In the genomic region with DNA sequence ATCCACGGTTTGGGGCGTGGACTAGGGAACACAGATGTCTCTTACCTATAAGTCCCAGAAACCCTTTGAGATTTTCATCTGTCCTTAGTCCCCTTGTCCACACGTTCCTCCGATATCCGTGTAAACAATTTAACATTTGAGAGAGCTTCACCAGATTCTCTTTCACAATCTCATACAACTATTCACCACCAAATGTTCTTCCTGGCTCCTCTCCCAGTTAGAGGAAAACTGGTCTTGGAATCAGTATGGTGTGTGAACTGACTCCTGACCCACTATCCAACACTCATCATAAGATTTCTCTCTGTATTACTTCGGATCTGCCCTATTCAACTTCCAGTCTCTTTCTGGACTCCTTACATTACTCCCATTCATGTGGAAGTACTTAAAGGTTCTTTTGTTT, we compare ENCODE assay signal across 12 mouse cellular contexts. TPM values are rescaled to one million over a fixed set of nuclear protein-coding genes. Genes with fewer than 3 reads are reported as not detected.
A peak's percentile ranks its signal among the peaks of the same experiment; 100 is the strongest.
DNase-seq lines count a peak whose midpoint lies in the region; ATAC-seq lines count a peak whose summit lies in the region.
"Had no signal": no experiment of that assay in that cellular context is flagged by ENCODE, and none has a peak within 500 bp of the region (broad histone marks: within the 10 kb centered on the region; RNA-seq: fewer than 3 reads in every experiment).

No protein-coding gene starts in this region.

- no peaks in the 10 kb centered on the region for H3K27me3 ChIP-seq in intestine, embryonic 14.5 days (replicated peaks; ENCODE audit: control insufficient read depth, insufficient read depth, low read length)
- no peaks in the 10 kb centered on the region for H3K27me3 ChIP-seq in intestine, embryonic 16.5 days (replicated peaks; ENCODE audit: control insufficient read depth, insufficient read depth, low read length)
- no peaks in the 10 kb centered on the region for H3K27me3 ChIP-seq in neural tube, embryonic 12.5 days (replicated peaks)
- H3K27me3 ChIP-seq in embryonic facial prominence, embryonic 15.5 days, result no peaks in the 10 kb centered on the region
- H3K27me3 ChIP-seq in neural tube, embryonic 15.5 days (replicated peaks), result no peaks in the 10 kb centered on the region
- H3K27me3 ChIP-seq: stomach, embryonic 15.5 days had no signal

- no peak for ATAC-seq in intestine, embryonic 14.5 days (replicated peaks; ENCODE audit: low FRiP score, low TSS enrichment, low read depth)
- ATAC-seq in intestine, embryonic 16.5 days, result no peak
- no peak for ATAC-seq in neural tube, embryonic 12.5 days (ENCODE audit: low FRiP score, low read depth)
- ATAC-seq in embryonic facial prominence, embryonic 15.5 days (ENCODE audit: insufficient number of reproducible peaks, low FRiP score, low TSS enrichment, low read depth), result no peak
- no peak for ATAC-seq in neural tube, embryonic 15.5 days (ENCODE audit: low FRiP score)
- ATAC-seq in erythroid progenitor cell, adult 5-6 weeks (replicated peaks; ENCODE audit: low FRiP score, poor library complexity, severe bottlenecking), result no peak

- 0 out of 2 replicates have a peak, but pooled peaks cover 4% of the 10 kb centered on the region for H3K4me1 ChIP-seq in intestine, embryonic 14.5 days (replicated peaks; ENCODE audit: control insufficient read depth, insufficient read depth, low read length)
- no peaks in the 10 kb centered on the region; the same call in 1 of the 2 replicates for H3K4me1 ChIP-seq in intestine, embryonic 16.5 days (ENCODE audit: control insufficient read depth, insufficient read depth, low read length)
- H3K4me1 ChIP-seq in neural tube, embryonic 12.5 days, result no peaks in the 10 kb centered on the region
- H3K4me1 ChIP-seq in embryonic facial prominence, embryonic 15.5 days, result peaks cover 6% of the 10 kb centered on the region
- H3K4me1 ChIP-seq in neural tube, embryonic 15.5 days, result peaks cover 14% of the 10 kb centered on the region

- DNase-seq in intestine, embryonic 14.5 days (ENCODE audit: low spot score), result no peak
- DNase-seq in neural tube, embryonic 10.5 days (ENCODE audit: extremely low spot score, low spot score), result no peak
- DNase-seq in gastrocnemius, postnatal 36 days, result no peak
- DNase-seq: adrenal gland, adult 2 months; left cerebral cortex, postnatal 4 days; lung, postnatal 10 days had no signal

- H3K27ac ChIP-seq in intestine, embryonic 14.5 days (ENCODE audit: low read depth), result no peak overlapping the region
- H3K27ac ChIP-seq in intestine, embryonic 16.5 days (ENCODE audit: low read length), result no peak overlapping the region
- H3K27ac ChIP-seq in neural tube, embryonic 12.5 days, result no peak overlapping the region
- H3K27ac ChIP-seq in embryonic facial prominence, embryonic 15.5 days (replicated peaks), result no peak overlapping the region
- no peak overlapping the region for H3K27ac ChIP-seq in neural tube, embryonic 15.5 days (replicated peaks)

- no peak overlapping the region for H3K4me3 ChIP-seq in intestine, embryonic 14.5 days (ENCODE audit: low read depth, low read length)
- no peak overlapping the region for H3K4me3 ChIP-seq in intestine, embryonic 16.5 days (ENCODE audit: low read length)
- H3K4me3 ChIP-seq in neural tube, embryonic 12.5 days, result no peak overlapping the region
- H3K4me3 ChIP-seq in embryonic facial prominence, embryonic 15.5 days (replicated peaks), result no peak overlapping the region
- no peak overlapping the region for H3K4me3 ChIP-seq in neural tube, embryonic 15.5 days (replicated peaks)

- H3K36me3 ChIP-seq in intestine, embryonic 14.5 days (ENCODE audit: control insufficient read depth, insufficient read depth, low read length), result peaks cover 5% of the 10 kb centered on the region; the same call in 1 of the 2 replicates
- H3K36me3 ChIP-seq in intestine, embryonic 16.5 days (ENCODE audit: control insufficient read depth, insufficient read depth, low read length), result no peaks in the 10 kb centered on the region
- H3K36me3 ChIP-seq in neural tube, embryonic 12.5 days, result no peaks in the 10 kb centered on the region; the same call in 1 of the 2 replicates
- H3K36me3 ChIP-seq in embryonic facial prominence, embryonic 15.5 days, result peaks cover 4% of the 10 kb centered on the region
- H3K36me3 ChIP-seq in neural tube, embryonic 15.5 days, result peaks cover 9% of the 10 kb centered on the region; the same call in 1 of the 2 replicates
- H3K36me3 ChIP-seq: stomach, embryonic 15.5 days had no signal

- no peaks in the 10 kb centered on the region for H3K9me3 ChIP-seq in intestine, embryonic 14.5 days (ENCODE audit: control insufficient read depth, low read length)
- no peaks in the 10 kb centered on the region for H3K9me3 ChIP-seq in intestine, embryonic 16.5 days (ENCODE audit: control insufficient read depth, low read length)
- no peaks in the 10 kb centered on the region for H3K9me3 ChIP-seq in neural tube, embryonic 12.5 days
- no peaks in the 10 kb centered on the region for H3K9me3 ChIP-seq in embryonic facial prominence, embryonic 15.5 days (replicated peaks)
- H3K9me3 ChIP-seq in neural tube, embryonic 15.5 days (replicated peaks), result no peaks in the 10 kb centered on the region
- H3K9me3 ChIP-seq: stomach, embryonic 15.5 days had no signal

- intact Hi-C loops in gastrocnemius, postnatal 36 days (cut with DNase I), result no loop called here

- peak overlapping the region; percentile 59 for H3K4me2 ChIP-seq in intestine, embryonic 14.5 days (ENCODE audit: low read length)
- H3K4me2 ChIP-seq in intestine, embryonic 16.5 days (ENCODE audit: low read depth, low read length), result no peak overlapping the region
- peak overlapping the region; percentile 66; the same call in 1 of the 2 replicates for H3K4me2 ChIP-seq in neural tube, embryonic 12.5 days (replicated peaks)
- H3K4me2 ChIP-seq in embryonic facial prominence, embryonic 15.5 days (replicated peaks), result peak overlapping the region; percentile 60; the same call in 1 of the 2 replicates
- H3K4me2 ChIP-seq in neural tube, embryonic 15.5 days, result peak overlapping the region; percentile 73

- no peak overlapping the region for H3K9ac ChIP-seq in intestine, embryonic 14.5 days (ENCODE audit: low read length)
- H3K9ac ChIP-seq in intestine, embryonic 16.5 days (ENCODE audit: low read depth, low read length), result no peak overlapping the region
- H3K9ac ChIP-seq in neural tube, embryonic 12.5 days, result no peak overlapping the region
- H3K9ac ChIP-seq in embryonic facial prominence, embryonic 15.5 days, result no peak overlapping the region
- H3K9ac ChIP-seq in neural tube, embryonic 15.5 days (replicated peaks), result no peak overlapping the region

- WGBS in intestine, embryonic 14.5 days, result 85% methylated on average over 6 of the region's 6 CpGs
- WGBS in intestine, embryonic 16.5 days, result 82% methylated on average over 6 of the region's 6 CpGs
- 84% methylated on average over 6 of the region's 6 CpGs for WGBS in neural tube, embryonic 12.5 days
- WGBS in embryonic facial prominence, embryonic 15.5 days, result 84% methylated on average over 6 of the region's 6 CpGs
- WGBS in neural tube, embryonic 15.5 days, result 90% methylated on average over 6 of the region's 6 CpGs

RNA-seq across cellular contexts. Expression of gene Zfp85, which starts 0.7 kb away (rescaled TPM):
- 5.1 and 6.1 TPM in 2 replicates for polyA plus RNA-seq in intestine, embryonic 14.5 days (2014; fragmentation: Nextera tagmentation; extraction: Ambion mirVana)
- 3.1 TPM in 2 replicates for polyA plus RNA-seq in intestine, embryonic 16.5 days (2015; fragmentation: Nextera tagmentation; extraction: Ambion mirVana)
- 6.0 and 6.9 TPM in 2 replicates for polyA plus RNA-seq in neural tube, embryonic 12.5 days (2016; fragmentation: Nextera tagmentation; extraction: Ambion mirVana)
- polyA plus RNA-seq in embryonic facial prominence, embryonic 15.5 days (2015; fragmentation: Nextera tagmentation; extraction: Ambion mirVana), result 4.4 and 4.9 TPM in 2 replicates
- 6.5 and 8.1 TPM in 2 replicates for polyA plus RNA-seq in neural tube, embryonic 15.5 days (2015; fragmentation: Nextera tagmentation; extraction: Ambion mirVana)
- total RNA-seq in gastrocnemius, postnatal 36 days (2021), result 1 to 10 TPM; 1.7 to 2.4 TPM
- 4.2 and 4.3 TPM in 2 replicates for total RNA-seq in erythroid progenitor cell, adult 5-6 weeks (2015; ENCODE audit: low replicate concordance)
- total RNA-seq in erythroid progenitor cell, adult 5-6 weeks (2017; ENCODE audit: low replicate concordance), result 0.23 TPM in 1 of 2 replicates, not detected in the other
- polyA plus RNA-seq: adrenal gland, adult 2 months had no signal

RNA-seq across cellular contexts. Expression of gene Zfp493, which starts 23.7 kb away (rescaled TPM):
- 3.1 and 3.4 TPM in 2 replicates for polyA plus RNA-seq in intestine, embryonic 14.5 days (2014; fragmentation: Nextera tagmentation; extraction: Ambion mirVana)
- polyA plus RNA-seq in intestine, embryonic 16.5 days (2015; fragmentation: Nextera tagmentation; extraction: Ambion mirVana), result 2.5 and 2.6 TPM in 2 replicates
- 1.8 and 2.9 TPM in 2 replicates for polyA plus RNA-seq in neural tube, embryonic 12.5 days (2016; fragmentation: Nextera tagmentation; extraction: Ambion mirVana)
- polyA plus RNA-seq in embryonic facial prominence, embryonic 15.5 days (2015; fragmentation: Nextera tagmentation; extraction: Ambion mirVana), result 1.8 and 3.0 TPM in 2 replicates
- 3.6 and 3.7 TPM in 2 replicates for polyA plus RNA-seq in neural tube, embryonic 15.5 days (2015; fragmentation: Nextera tagmentation; extraction: Ambion mirVana)
- total RNA-seq in gastrocnemius, postnatal 36 days (2021), result 1 to 10 TPM; 3.0 to 3.7 TPM
- not detected in 2 replicates for total RNA-seq in erythroid progenitor cell, adult 5-6 weeks (2015; ENCODE audit: low replicate concordance)
- 0.39 and 0.76 TPM in 2 replicates for total RNA-seq in erythroid progenitor cell, adult 5-6 weeks (2017; ENCODE audit: low replicate concordance)

RNA-seq across cellular contexts. Expression of gene Zfp65, which starts 26.8 kb away (rescaled TPM):
- 2.9 and 3.1 TPM in 2 replicates for polyA plus RNA-seq in intestine, embryonic 14.5 days (2014; fragmentation: Nextera tagmentation; extraction: Ambion mirVana)
- polyA plus RNA-seq in intestine, embryonic 16.5 days (2015; fragmentation: Nextera tagmentation; extraction: Ambion mirVana), result 4.5 and 5.3 TPM in 2 replicates
- 8.1 and 8.7 TPM in 2 replicates for polyA plus RNA-seq in neural tube, embryonic 12.5 days (2016; fragmentation: Nextera tagmentation; extraction: Ambion mirVana)
- 6.1 and 7.0 TPM in 2 replicates for polyA plus RNA-seq in embryonic facial prominence, embryonic 15.5 days (2015; fragmentation: Nextera tagmentation; extraction: Ambion mirVana)
- polyA plus RNA-seq in neural tube, embryonic 15.5 days (2015; fragmentation: Nextera tagmentation; extraction: Ambion mirVana), result 8.2 and 8.5 TPM in 2 replicates
- total RNA-seq in gastrocnemius, postnatal 36 days (2021), result 1 to 10 TPM; 3.2 to 4.5 TPM
- total RNA-seq in erythroid progenitor cell, adult 5-6 weeks (2015; ENCODE audit: low replicate concordance), result 0.42 and 4.7 TPM in 2 replicates
- 0.39 and 1.6 TPM in 2 replicates for total RNA-seq in erythroid progenitor cell, adult 5-6 weeks (2017; ENCODE audit: low replicate concordance)

RNA-seq across cellular contexts. Expression of gene Zfp273, which starts 57.8 kb away (rescaled TPM):
- 7.0 and 7.4 TPM in 2 replicates for polyA plus RNA-seq in intestine, embryonic 14.5 days (2014; fragmentation: Nextera tagmentation; extraction: Ambion mirVana)
- polyA plus RNA-seq in intestine, embryonic 16.5 days (2015; fragmentation: Nextera tagmentation; extraction: Ambion mirVana), result 4.8 and 5.7 TPM in 2 replicates
- 9.0 and 9.7 TPM in 2 replicates for polyA plus RNA-seq in neural tube, embryonic 12.5 days (2016; fragmentation: Nextera tagmentation; extraction: Ambion mirVana)
- polyA plus RNA-seq in embryonic facial prominence, embryonic 15.5 days (2015; fragmentation: Nextera tagmentation; extraction: Ambion mirVana), result 7.2 and 8.3 TPM in 2 replicates
- 12.7 and 13.2 TPM in 2 replicates for polyA plus RNA-seq in neural tube, embryonic 15.5 days (2015; fragmentation: Nextera tagmentation; extraction: Ambion mirVana)
- total RNA-seq in gastrocnemius, postnatal 36 days (2021), result 1 to 10 TPM; 1.2 to 1.5 TPM
- 1.8 and 11.3 TPM in 2 replicates for total RNA-seq in erythroid progenitor cell, adult 5-6 weeks (2015; ENCODE audit: low replicate concordance)
- 2.2 TPM in 1 of 2 replicates, not detected in the other for total RNA-seq in erythroid progenitor cell, adult 5-6 weeks (2017; ENCODE audit: low replicate concordance)
- polyA plus RNA-seq: adrenal gland, adult 2 months had no signal
